Mouse (Mus musculus): Measurements from ENCODE around the gene Adig. TPM values are rescaled to one million over a fixed set of nuclear protein-coding genes. Genes with fewer than 3 reads are reported as not detected.

The Adig gene
- polyA plus RNA-seq, 1 experiment from 2014 or later, result not detected

DNA sequence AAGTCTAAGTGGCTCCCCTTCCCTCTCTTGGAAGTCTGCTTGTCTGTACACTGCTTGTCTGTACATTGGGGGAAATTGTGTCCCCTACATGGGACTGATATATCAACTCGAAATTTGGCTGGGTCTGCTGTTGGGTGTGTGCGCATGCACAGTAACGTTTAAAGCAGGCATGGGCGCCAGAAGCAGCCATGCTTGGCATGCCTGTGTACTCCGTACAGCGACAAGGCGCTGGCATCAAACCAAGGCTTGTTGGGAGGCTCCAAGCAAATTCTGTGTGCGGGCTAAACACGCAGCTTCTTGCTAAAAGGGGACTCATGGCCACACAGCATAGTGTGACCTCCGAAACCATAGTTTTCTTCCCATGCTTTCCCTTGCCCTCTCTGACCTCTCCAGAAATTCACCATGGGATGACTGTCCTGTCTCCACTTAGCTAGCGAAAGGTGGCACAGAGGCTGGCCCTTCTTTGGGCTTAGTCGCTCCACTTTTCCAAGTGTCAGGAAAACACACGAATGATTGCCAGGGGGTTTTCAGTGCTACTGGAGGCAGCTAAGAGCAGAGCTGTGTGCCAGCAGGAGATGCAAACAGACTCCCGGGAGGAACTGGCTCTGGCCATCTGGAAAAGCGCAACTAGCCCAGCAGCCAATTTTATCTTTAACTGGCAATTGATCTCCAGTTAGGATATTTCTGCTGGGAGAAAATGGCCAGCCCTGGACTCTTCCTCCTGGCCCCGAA, 21.9 kb downstream of the Adig start:
- H3K9ac ChIP-seq, result no peak overlapping the region
- H3K27ac ChIP-seq, result no peak overlapping the region
- ATAC-seq (ENCODE audit: low FRiP score), result no peak
- no peak overlapping the region for H3K4me2 ChIP-seq (replicated peaks)
- DNase-seq (ENCODE audit: low spot score), result no peak
- no peaks in the 10 kb centered on the region for H3K4me1 ChIP-seq (replicated peaks; ENCODE audit: control insufficient read depth, insufficient read depth, low read length)
- H3K9me3 ChIP-seq (ENCODE audit: control insufficient read depth, low read length), result no peaks in the 10 kb centered on the region
- H3K4me3 ChIP-seq (replicated peaks; ENCODE audit: low read length), result no peak overlapping the region
- WGBS, result 76% methylated on average over 16 of the region's 16 CpGs
- no peaks in the 10 kb centered on the region for H3K36me3 ChIP-seq (replicated peaks; ENCODE audit: control insufficient read depth, insufficient read depth)
- no peaks in the 10 kb centered on the region for H3K27me3 ChIP-seq (ENCODE audit: control insufficient read depth, insufficient read depth, low read length)

- no peaks in the 10 kb centered on the region for H3K9me3 ChIP-seq (ENCODE audit: control insufficient read depth, low read length)
- H3K36me3 ChIP-seq (replicated peaks; ENCODE audit: control insufficient read depth, insufficient read depth), result no peaks in the 10 kb centered on the region
- no peaks in the 10 kb centered on the region for H3K4me1 ChIP-seq (replicated peaks; ENCODE audit: control insufficient read depth, insufficient read depth, low read length)
- DNase-seq (ENCODE audit: low spot score) (peak; percentile 87), ATAC-seq (ENCODE audit: low FRiP score) (peak; percentile 78; the same call in 1 of the 2 replicates)
- H3K4me3 ChIP-seq (replicated peaks; ENCODE audit: low read length), result no peak overlapping the region
- H3K27me3 ChIP-seq (ENCODE audit: control insufficient read depth, insufficient read depth, low read length), result no peaks in the 10 kb centered on the region
- no peak overlapping the region for H3K4me2 ChIP-seq (replicated peaks)
- no peak overlapping the region for H3K27ac ChIP-seq
- no peak overlapping the region for H3K9ac ChIP-seq
- WGBS, result 8% methylated on average over 4 of the region's 4 CpGs
These were observed 31.7 kb downstream of the Adig start for GRCm38 (mm10) chr2:158534090-158534489.

DNA sequence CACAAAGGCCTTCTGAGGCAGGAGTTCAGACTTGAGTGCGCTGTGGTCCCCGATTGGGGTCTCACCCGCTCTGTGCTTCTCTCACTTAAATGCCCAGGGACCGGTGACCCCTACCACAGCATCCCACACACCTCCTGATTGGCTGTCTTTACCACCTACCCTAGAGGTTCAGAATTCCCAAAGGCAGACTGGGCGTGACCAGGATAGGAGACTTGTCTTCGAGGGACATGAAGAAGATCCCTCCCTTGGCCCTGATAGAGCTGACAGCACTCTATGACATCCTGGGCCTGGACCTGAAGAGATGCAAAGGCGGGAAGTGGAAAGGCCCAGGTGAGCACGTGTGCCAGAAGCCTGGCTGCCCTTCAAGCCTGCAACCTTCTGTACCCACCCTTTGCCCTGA, 32.1 kb downstream of the Adig start:
- Histone ChIP-seq H3K27me3 (ENCODE audit: control insufficient read depth, insufficient read depth, low read length) (no peaks in the 10 kb centered on the region), H3K9ac (no peak overlapping the region), H3K9me3 (ENCODE audit: control insufficient read depth, low read length) (no peaks in the 10 kb centered on the region), H3K4me2 (replicated peaks) (no peak overlapping the region), H3K27ac (no peak overlapping the region), H3K4me1 (replicated peaks; ENCODE audit: control insufficient read depth, insufficient read depth, low read length) (no peaks in the 10 kb centered on the region; the same call in 1 of the 2 replicates), H3K36me3 (replicated peaks; ENCODE audit: control insufficient read depth, insufficient read depth) (no peaks in the 10 kb centered on the region), H3K4me3 (replicated peaks; ENCODE audit: low read length) (no peak overlapping the region)
- 77% methylated on average over 8 of the region's 8 CpGs for WGBS
- DNase-seq (ENCODE audit: low spot score) (no peak), ATAC-seq (ENCODE audit: low FRiP score) (no peak)

- DNase-seq (ENCODE audit: low spot score), result peak; percentile 54
- H3K27me3 ChIP-seq (ENCODE audit: control insufficient read depth, insufficient read depth, low read length), result no peaks in the 10 kb centered on the region
- H3K36me3 ChIP-seq (replicated peaks; ENCODE audit: control insufficient read depth, insufficient read depth), result no peaks in the 10 kb centered on the region
- H3K9ac ChIP-seq, result peak overlapping the region; percentile 34; the same call in 1 of the 2 replicates
- H3K4me2 ChIP-seq (replicated peaks), result peak overlapping the region; percentile 47
- H3K4me1 ChIP-seq (replicated peaks; ENCODE audit: control insufficient read depth, insufficient read depth, low read length), result no peaks in the 10 kb centered on the region; the same call in 1 of the 2 replicates
- H3K4me3 ChIP-seq (replicated peaks; ENCODE audit: low read length), result peak overlapping the region; percentile 17
- WGBS, result 53% methylated on average over 24 of the region's 24 CpGs
- peak; percentile 66; the same call in 1 of the 2 replicates for ATAC-seq (ENCODE audit: low FRiP score)
- peak overlapping the region; percentile 38; the same call in 1 of the 2 replicates for H3K27ac ChIP-seq
- H3K9me3 ChIP-seq (ENCODE audit: control insufficient read depth, low read length), result no peaks in the 10 kb centered on the region
These were observed 37.3 kb downstream of the Adig start for GRCm38 (mm10) chr2:158539433-158540305.

DNA sequence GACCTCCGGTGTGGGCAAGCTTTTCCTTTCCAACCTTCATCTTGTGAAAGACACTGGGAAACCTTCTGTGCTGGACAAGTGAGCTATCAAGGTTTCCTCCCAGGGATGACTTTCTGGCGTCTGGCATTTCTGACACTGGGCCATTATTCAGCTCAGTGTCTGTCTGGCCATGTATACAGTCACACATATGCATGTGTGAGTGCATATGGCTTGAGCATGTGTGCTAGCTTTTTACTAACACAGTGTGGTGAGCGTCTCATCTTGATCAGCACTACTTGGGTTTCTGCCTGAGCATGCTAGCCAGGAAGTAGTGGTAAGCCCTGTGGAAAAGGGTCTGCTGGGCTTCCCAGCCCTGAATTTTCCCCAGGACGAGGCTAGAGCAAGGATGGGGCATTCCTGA, 38.9 kb downstream of the Adig start:
- no peaks in the 10 kb centered on the region for H3K36me3 ChIP-seq (replicated peaks; ENCODE audit: control insufficient read depth, insufficient read depth)
- H3K27ac ChIP-seq, result no peak overlapping the region
- H3K4me1 ChIP-seq (replicated peaks; ENCODE audit: control insufficient read depth, insufficient read depth, low read length), result no peaks in the 10 kb centered on the region; the same call in 1 of the 2 replicates
- 50% methylated on average over 4 of the region's 4 CpGs for WGBS
- no peak for ATAC-seq (ENCODE audit: low FRiP score)
- H3K9ac ChIP-seq, result no peak overlapping the region
- H3K4me3 ChIP-seq (replicated peaks; ENCODE audit: low read length), result no peak overlapping the region
- H3K27me3 ChIP-seq (ENCODE audit: control insufficient read depth, insufficient read depth, low read length), result no peaks in the 10 kb centered on the region
- no peaks in the 10 kb centered on the region for H3K9me3 ChIP-seq (ENCODE audit: control insufficient read depth, low read length)
- no peak overlapping the region for H3K4me2 ChIP-seq (replicated peaks)
- DNase-seq (ENCODE audit: low spot score), result no peak

- Histone ChIP-seq H3K36me3 (replicated peaks; ENCODE audit: control insufficient read depth, insufficient read depth) (no peaks in the 10 kb centered on the region), H3K27ac (no peak overlapping the region), H3K4me2 (replicated peaks) (no peak overlapping the region), H3K9me3 (ENCODE audit: control insufficient read depth, low read length) (no peaks in the 10 kb centered on the region), H3K27me3 (ENCODE audit: control insufficient read depth, insufficient read depth, low read length) (no peaks in the 10 kb centered on the region), H3K4me3 (replicated peaks; ENCODE audit: low read length) (no peak overlapping the region), H3K4me1 (replicated peaks; ENCODE audit: control insufficient read depth, insufficient read depth, low read length) (no peaks in the 10 kb centered on the region; the same call in 1 of the 2 replicates), H3K9ac (no peak overlapping the region)
- no peak for ATAC-seq (ENCODE audit: low FRiP score)
- DNase-seq (ENCODE audit: low spot score), result no peak
- WGBS, result 77% methylated on average over 2 of the region's 2 CpGs
These were observed 42.9 kb downstream of the Adig start for GRCm38 (mm10) chr2:158545266-158545665.

- no peaks in the 10 kb centered on the region; the same call in 1 of the 2 replicates for H3K4me1 ChIP-seq (replicated peaks; ENCODE audit: control insufficient read depth, insufficient read depth, low read length)
- DNase-seq (ENCODE audit: low spot score) (peak; percentile 93), ATAC-seq (ENCODE audit: low FRiP score) (peak; percentile 44; the same call in 1 of the 2 replicates)
- H3K4me3 ChIP-seq (replicated peaks; ENCODE audit: low read length), result no peak overlapping the region
- peak overlapping the region; percentile 38; the same call in 1 of the 2 replicates for H3K9ac ChIP-seq
- no peaks in the 10 kb centered on the region for H3K27me3 ChIP-seq (ENCODE audit: control insufficient read depth, insufficient read depth, low read length)
- peak overlapping the region; percentile 40 for H3K4me2 ChIP-seq (replicated peaks)
- 3% methylated on average over 17 of the region's 17 CpGs for WGBS
- H3K9me3 ChIP-seq (ENCODE audit: control insufficient read depth, low read length), result no peaks in the 10 kb centered on the region
- no peak overlapping the region for H3K27ac ChIP-seq
- H3K36me3 ChIP-seq (replicated peaks; ENCODE audit: control insufficient read depth, insufficient read depth), result no peaks in the 10 kb centered on the region
These were observed 44.3 kb downstream of the Adig start for GRCm38 (mm10) chr2:158546751-158547150.

GRCm38 (mm10) chr2:158550067-158550466, 47.7 kb downstream of the Adig start:
- H3K4me2 ChIP-seq (replicated peaks), result no peak overlapping the region
- no peak overlapping the region for H3K27ac ChIP-seq
- H3K36me3 ChIP-seq (replicated peaks; ENCODE audit: control insufficient read depth, insufficient read depth), result no peaks in the 10 kb centered on the region
- peaks cover 11% of the 10 kb centered on the region; the same call in 1 of the 2 replicates for H3K27me3 ChIP-seq (ENCODE audit: control insufficient read depth, insufficient read depth, low read length)
- no peaks in the 10 kb centered on the region for H3K9me3 ChIP-seq (ENCODE audit: control insufficient read depth, low read length)
- no peaks in the 10 kb centered on the region; the same call in 1 of the 2 replicates for H3K4me1 ChIP-seq (replicated peaks; ENCODE audit: control insufficient read depth, insufficient read depth, low read length)
- ATAC-seq (ENCODE audit: low FRiP score) (no peak), DNase-seq (ENCODE audit: low spot score) (peak; percentile 91)
- H3K4me3 ChIP-seq (replicated peaks; ENCODE audit: low read length), result no peak overlapping the region
- 0% methylated on average over 3 of the region's 3 CpGs for WGBS
- H3K9ac ChIP-seq, result no peak overlapping the region

- 27% methylated on average over 10 of the region's 10 CpGs for WGBS
- Histone ChIP-seq H3K27me3 (ENCODE audit: control insufficient read depth, insufficient read depth, low read length) (peaks cover 17% of the 10 kb centered on the region; the same call in 1 of the 2 replicates), H3K36me3 (replicated peaks; ENCODE audit: control insufficient read depth, insufficient read depth) (no peaks in the 10 kb centered on the region), H3K9me3 (ENCODE audit: control insufficient read depth, low read length) (no peaks in the 10 kb centered on the region), H3K4me2 (replicated peaks) (no peak overlapping the region), H3K4me1 (replicated peaks; ENCODE audit: control insufficient read depth, insufficient read depth, low read length) (peaks cover 12% of the 10 kb centered on the region), H3K27ac (no peak overlapping the region), H3K9ac (no peak overlapping the region), H3K4me3 (replicated peaks; ENCODE audit: low read length) (no peak overlapping the region)
- DNase-seq (ENCODE audit: low spot score), result no peak
- ATAC-seq (ENCODE audit: low FRiP score), result no peak
These were observed 52.0 kb downstream of the Adig start for GRCm38 (mm10) chr2:158554366-158554765.
